Mouse (Mus musculus) myocyte (in vitro differentiated cells): ENCODE measurements around the gene Gif. TPM values are rescaled to one million over a fixed set of nuclear protein-coding genes. Genes with fewer than 3 reads are reported as not detected.

Experiments used
- H3K27me3 ChIP-seq: one replicate; pipeline ENCODE4 v1.6.1; 2011; ENCODE audit not compliant: control insufficient read depth, insufficient read depth, insufficient read length
- H3K36me3 ChIP-seq: one replicate; pipeline ENCODE4 v1.6.1; 2011; ENCODE audit not compliant: control insufficient read depth, insufficient read depth
- H3K4me2 ChIP-seq: one replicate; pipeline ENCODE4 v1.6.1; 2011; ENCODE audit warnings: low read depth, control low read depth
- H3K4me3 ChIP-seq: one replicate; pipeline ENCODE4 v1.5.1; 2011; ENCODE audit warnings: mild to moderate bottlenecking, control low read depth, moderate library complexity
- H3K79me2 ChIP-seq: one replicate; pipeline ENCODE4 v1.6.1; 2011; ENCODE audit not compliant: control insufficient read depth, insufficient read depth
- H3ac ChIP-seq: one replicate; pipeline ENCODE4 v1.6.1; 2011; ENCODE audit not compliant: control insufficient read depth, insufficient read length
- CEBPB ChIP-seq: IDR thresholded peaks from 2 replicates; pipeline ENCODE4 v1.6.1; 2011; ENCODE audit warnings: mild to moderate bottlenecking, moderate library complexity; ENCODE audit not compliant: poor library complexity, insufficient read depth, severe bottlenecking
- E2F4 ChIP-seq: IDR thresholded peaks from one replicate; pipeline ENCODE4 v1.6.1; 2011; ENCODE audit warnings: mild to moderate bottlenecking, control low read depth, moderate library complexity; ENCODE audit not compliant: insufficient read depth
- MAX ChIP-seq: IDR thresholded peaks from one replicate; pipeline ENCODE4 v1.6.1; 2011; ENCODE audit warnings: low read depth, mild to moderate bottlenecking, control low read depth
- MYOD1 ChIP-seq, 3 experiments: IDR thresholded peaks; one replicate each; pipeline ENCODE4 v1.6.1; 2011; ENCODE audit warnings: control low read depth in 2 of 3, low read depth in 2 of 3, mild to moderate bottlenecking in 2 of 3, moderate library complexity in 1 of 3; ENCODE audit not compliant: insufficient read length in 2 of 3, control insufficient read depth in 1 of 3
- MYOG ChIP-seq, 3 experiments: IDR thresholded peaks; one replicate each; pipeline ENCODE4 v1.6.1; 2011; ENCODE audit warnings: control low read depth in 2 of 3, low read depth in 2 of 3, mild to moderate bottlenecking in 2 of 3; ENCODE audit not compliant: insufficient read length in 2 of 3, control insufficient read depth in 1 of 3, insufficient read depth in 1 of 3
- POLR2A ChIP-seq: IDR thresholded peaks from one replicate; pipeline ENCODE4 v1.6.1; 2011; ENCODE audit warnings: low read depth, mild to moderate bottlenecking, control low read depth, moderate library complexity; ENCODE audit not compliant: insufficient read length
- POLR2AphosphoS2 ChIP-seq: IDR thresholded peaks from one replicate; pipeline ENCODE4 v1.6.1; 2011; ENCODE audit warnings: low read depth, control low read depth; ENCODE audit not compliant: insufficient read length
- REST ChIP-seq: IDR thresholded peaks from one replicate; pipeline ENCODE4 v1.6.1; 2011; ENCODE audit warnings: mild to moderate bottlenecking, control low read depth, moderate library complexity; ENCODE audit not compliant: insufficient read depth, insufficient read length
- SRF ChIP-seq: IDR thresholded peaks from one replicate; pipeline ENCODE4 v1.6.1; 2011; ENCODE audit warnings: low read depth; ENCODE audit not compliant: control insufficient read depth, insufficient read length
- TCF12 ChIP-seq: IDR thresholded peaks from one replicate; pipeline ENCODE4 v1.6.1; 2011; ENCODE audit warnings: mild to moderate bottlenecking, control low read depth; ENCODE audit not compliant: poor library complexity, insufficient read depth, severe bottlenecking
- TCF3 ChIP-seq: IDR thresholded peaks from one replicate; pipeline ENCODE4 v1.6.1; 2011; ENCODE audit warnings: low read depth, control low read depth; ENCODE audit not compliant: insufficient read length
- USF1 ChIP-seq: IDR thresholded peaks from one replicate; pipeline ENCODE4 v1.6.1; 2011; ENCODE audit warnings: low read depth, mild to moderate bottlenecking, control low read depth, moderate library complexity
- polyA plus RNA-seq: library from polyadenylated mRNA; unstranded; fragments of >200 nt; fragmentation: generic; extraction: Trizol; gene quantifications from one replicate; pipeline ENCODE4 v1.2.1, GENCODE M21; 2012; ENCODE audit warnings: missing spikeins

The Gif gene
- polyA plus RNA-seq, 1 experiment: not detected

- Histone ChIP-seq H3K79me2 (no peaks in the 10 kb centered on the region), H3ac (no peak overlapping the region), H3K27me3 (no peaks in the 10 kb centered on the region), H3K4me3 (no peak overlapping the region), H3K4me2 (no peak overlapping the region), H3K36me3 (no peaks in the 10 kb centered on the region)
- TF ChIP-seq MYOG (IDR thresholded peaks at IDR 0.05; ENCODE audit: control insufficient read depth in 1 of 3, insufficient read depth in 1 of 3, insufficient read length in 2 of 3, low read depth in 2 of 3) (no peak), POLR2A (no peak), CEBPB (no peak), USF1 (no peak), MAX (no peak), TCF3 (no peak), SRF (no peak), POLR2AphosphoS2 (no peak), E2F4 (no peak), MYOD1 (IDR thresholded peaks at IDR 0.05; ENCODE audit: control insufficient read depth in 1 of 3, insufficient read length in 2 of 3, low read depth in 2 of 3) (no peak)
Observed at GRCm38 (mm10) chr19:11724275-11724674, 23.1 kb upstream of the Gif start.

GRCm38 (mm10) chr19:11725915-11726314 is 21.4 kb upstream of the Gif start:
- Histone ChIP-seq H3K79me2 (no peaks in the 10 kb centered on the region), H3K36me3 (no peaks in the 10 kb centered on the region), H3ac (no peak overlapping the region), H3K4me2 (no peak overlapping the region), H3K4me3 (no peak overlapping the region), H3K27me3 (no peaks in the 10 kb centered on the region)
- TF ChIP-seq TCF3: no peak
- no peak for TF ChIP-seq POLR2AphosphoS2
- TF ChIP-seq CEBPB: no peak
- TF ChIP-seq POLR2A: no peak
- no peak for TF ChIP-seq USF1
- no peak for TF ChIP-seq TCF12
- TF ChIP-seq MYOD1 (IDR thresholded peaks at IDR 0.05; ENCODE audit: control insufficient read depth in 1 of 3, insufficient read length in 2 of 3, low read depth in 2 of 3): no peak
- TF ChIP-seq SRF: no peak
- no peak for TF ChIP-seq MYOG (IDR thresholded peaks at IDR 0.05; ENCODE audit: control insufficient read depth in 1 of 3, insufficient read depth in 1 of 3, insufficient read length in 2 of 3, low read depth in 2 of 3)

GRCm38 (mm10) chr19:11727304-11727703 is 20.1 kb upstream of the Gif start:
- TF ChIP-seq POLR2A: no peak
- TF ChIP-seq CEBPB: no peak
- TF ChIP-seq MYOD1 (IDR thresholded peaks at IDR 0.05; ENCODE audit: control insufficient read depth in 1 of 3, insufficient read length in 2 of 3, low read depth in 2 of 3): no peak
- no peak for TF ChIP-seq REST
- no peak for TF ChIP-seq TCF3
- TF ChIP-seq E2F4: no peak
- no peak for TF ChIP-seq USF1
- no peak for TF ChIP-seq MYOG (IDR thresholded peaks at IDR 0.05; ENCODE audit: control insufficient read depth in 1 of 3, insufficient read depth in 1 of 3, insufficient read length in 2 of 3, low read depth in 2 of 3)
- no peak for TF ChIP-seq SRF
- no peak for TF ChIP-seq MAX
- no peak for TF ChIP-seq TCF12
- no peak for TF ChIP-seq POLR2AphosphoS2
- H3K79me2 ChIP-seq: no peaks in the 10 kb centered on the region
- H3K27me3 ChIP-seq: no peaks in the 10 kb centered on the region
- no peaks in the 10 kb centered on the region for H3K36me3 ChIP-seq
- H3K4me3 ChIP-seq: no peak overlapping the region
- no peak overlapping the region for H3ac ChIP-seq
- H3K4me2 ChIP-seq: no peak overlapping the region

DNA sequence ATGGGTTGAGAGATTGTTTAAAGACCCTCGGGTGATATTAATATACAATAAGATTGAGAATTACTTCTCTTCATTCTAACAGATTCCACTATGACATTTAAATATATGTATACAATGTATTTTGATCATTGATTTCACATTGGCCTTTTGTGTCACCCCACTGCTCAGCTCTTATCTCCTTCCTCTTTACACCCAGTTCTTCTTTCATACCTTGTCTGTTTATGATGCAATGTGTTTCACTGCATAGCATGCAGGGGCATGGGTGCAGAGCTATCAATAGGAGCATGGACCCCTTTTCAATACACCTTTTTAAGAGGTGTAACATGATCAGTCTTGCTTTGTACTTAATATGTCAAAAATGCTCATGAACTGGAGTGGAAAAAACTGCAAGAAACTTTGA is 17.1 kb upstream of the Gif start:
- Histone ChIP-seq H3K79me2 (no peaks in the 10 kb centered on the region), H3K36me3 (no peaks in the 10 kb centered on the region), H3K27me3 (no peaks in the 10 kb centered on the region), H3K4me2 (no peak overlapping the region), H3K4me3 (no peak overlapping the region), H3ac (no peak overlapping the region)
- TF ChIP-seq POLR2AphosphoS2 (no peak), SRF (no peak), MYOG (IDR thresholded peaks at IDR 0.05; ENCODE audit: control insufficient read depth in 1 of 3, insufficient read depth in 1 of 3, insufficient read length in 2 of 3, low read depth in 2 of 3) (no peak), MAX (no peak), POLR2A (no peak), MYOD1 (IDR thresholded peaks at IDR 0.05; ENCODE audit: control insufficient read depth in 1 of 3, insufficient read length in 2 of 3, low read depth in 2 of 3) (no peak), TCF12 (no peak), E2F4 (no peak), USF1 (no peak), TCF3 (no peak), REST (no peak), CEBPB (no peak)

DNA sequence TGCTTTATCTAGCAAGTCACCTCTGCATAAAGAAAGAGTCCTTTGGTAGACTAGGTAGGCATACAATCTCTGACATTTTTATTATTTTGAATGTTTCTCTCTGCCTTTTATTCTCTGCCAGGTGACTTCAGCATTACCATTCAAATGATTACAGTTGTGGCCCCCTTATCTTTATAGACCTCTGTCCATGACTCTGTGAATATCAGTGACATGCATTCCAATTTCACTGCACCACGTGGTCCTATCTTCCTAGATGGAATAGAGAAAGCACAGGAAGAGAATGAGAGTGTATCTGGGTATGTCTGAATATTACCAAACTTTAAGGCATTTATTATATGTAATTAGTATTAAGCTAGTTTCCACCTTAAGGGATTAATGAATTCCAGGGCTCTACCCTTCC is 10.9 kb upstream of the Gif start:
- Histone ChIP-seq H3ac (no peak overlapping the region), H3K79me2 (no peaks in the 10 kb centered on the region), H3K4me2 (no peak overlapping the region), H3K36me3 (no peaks in the 10 kb centered on the region), H3K27me3 (no peaks in the 10 kb centered on the region), H3K4me3 (no peak overlapping the region)
- TF ChIP-seq E2F4: no peak
- TF ChIP-seq MAX: no peak
- no peak for TF ChIP-seq MYOG (IDR thresholded peaks at IDR 0.05; ENCODE audit: control insufficient read depth in 1 of 3, insufficient read depth in 1 of 3, insufficient read length in 2 of 3, low read depth in 2 of 3)
- no peak for TF ChIP-seq CEBPB
- TF ChIP-seq MYOD1 (IDR thresholded peaks at IDR 0.05; ENCODE audit: control insufficient read depth in 1 of 3, insufficient read length in 2 of 3, low read depth in 2 of 3): no peak
- TF ChIP-seq USF1: no peak
- no peak for TF ChIP-seq TCF12
- no peak for TF ChIP-seq TCF3
- no peak for TF ChIP-seq POLR2AphosphoS2
- no peak for TF ChIP-seq POLR2A
- TF ChIP-seq SRF: no peak
